Mouse (Mus musculus): ENCODE results near the gene Panx2. TPM values are rescaled to one million over a fixed set of nuclear protein-coding genes. Genes with fewer than 3 reads are reported as not detected.

Panx2 gene
- not detected in 4 replicates for total RNA-seq (2023)

DNA sequence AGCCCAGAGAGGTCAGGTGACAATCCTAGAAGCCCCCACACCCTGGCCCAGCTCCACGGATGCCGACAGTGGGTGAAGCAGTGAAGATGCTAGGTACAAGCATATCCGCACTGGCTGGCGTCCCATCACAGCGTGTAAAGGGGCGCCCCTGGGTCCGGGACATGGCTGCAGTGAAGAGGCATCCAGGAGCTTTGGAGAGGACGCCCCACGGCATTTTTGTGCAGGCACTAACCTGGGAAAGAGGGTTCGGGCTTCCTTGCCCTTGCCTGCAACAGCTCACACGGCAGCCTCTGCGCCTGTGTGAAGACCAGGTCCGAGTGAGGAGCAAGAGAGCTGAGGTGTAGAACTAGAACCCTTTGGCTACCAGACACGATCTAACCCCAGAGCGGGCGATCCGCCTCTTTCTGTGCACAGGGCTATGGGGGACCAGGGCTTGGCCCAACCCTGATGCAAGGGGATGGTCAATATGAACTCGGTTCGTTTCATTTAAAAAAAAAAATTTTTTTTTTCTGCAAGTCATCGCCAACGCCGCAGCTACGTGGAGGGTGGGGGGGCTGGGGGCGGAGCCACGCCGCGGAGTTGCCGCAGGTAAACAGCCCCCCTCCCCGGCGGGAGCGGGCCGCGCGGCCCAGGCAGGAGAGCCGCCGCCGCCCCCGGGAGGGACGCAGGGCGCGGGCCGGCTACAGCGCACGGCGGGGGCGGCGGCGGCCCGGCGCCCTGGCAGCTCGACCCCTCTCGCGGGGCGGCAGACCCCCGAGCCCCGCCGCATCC, at the start of gene Panx2:
Panx2 (plus strand) TSS at position 574 of the 771 bp plus-strand sequence.

DNA sequence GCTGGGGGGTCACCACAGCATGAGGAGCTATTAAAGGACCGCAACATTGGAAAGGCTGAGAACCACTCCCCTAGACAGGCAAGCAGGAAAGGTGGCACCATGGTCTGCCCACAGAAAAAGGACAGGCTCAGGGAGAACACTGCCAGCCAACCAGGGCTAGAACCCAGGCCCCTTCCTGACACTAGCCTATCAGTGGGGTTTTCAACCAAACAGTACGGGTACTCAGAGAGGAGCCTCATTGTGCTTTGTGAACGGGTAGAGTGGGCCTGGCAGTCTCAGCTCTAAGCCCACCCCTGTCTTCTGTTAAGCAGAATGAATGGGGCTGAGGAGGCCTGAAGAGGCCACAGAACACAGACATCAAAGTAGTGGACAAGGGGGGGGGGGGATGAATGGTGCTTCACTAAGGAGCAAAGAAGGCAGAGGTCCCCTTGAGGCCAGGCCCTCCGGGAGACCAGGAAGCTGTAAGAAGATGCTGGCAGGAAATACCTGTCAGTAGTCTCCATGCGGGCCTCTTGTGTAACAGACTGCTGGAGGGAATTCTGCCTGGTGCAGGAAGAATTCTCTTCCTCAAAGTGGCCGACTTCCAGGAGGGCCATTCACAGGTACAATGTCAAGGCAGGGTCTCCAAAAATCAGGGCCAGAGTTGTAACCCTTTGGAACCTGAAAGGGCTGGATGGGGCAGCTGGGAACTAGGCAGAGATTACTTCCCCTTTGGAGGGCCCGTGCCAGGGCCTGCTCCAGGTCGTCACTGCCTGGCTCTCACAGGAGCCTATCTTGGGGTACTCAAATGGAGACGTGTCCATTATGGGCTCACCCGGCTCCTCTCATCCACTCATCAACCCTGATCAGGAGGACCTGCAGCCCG, 15.3 kb downstream of the Panx2 start, which contains the start of gene Trabd:
Trabd (plus strand) TSS at position 512 of the 865 bp plus-strand sequence.

DNA sequence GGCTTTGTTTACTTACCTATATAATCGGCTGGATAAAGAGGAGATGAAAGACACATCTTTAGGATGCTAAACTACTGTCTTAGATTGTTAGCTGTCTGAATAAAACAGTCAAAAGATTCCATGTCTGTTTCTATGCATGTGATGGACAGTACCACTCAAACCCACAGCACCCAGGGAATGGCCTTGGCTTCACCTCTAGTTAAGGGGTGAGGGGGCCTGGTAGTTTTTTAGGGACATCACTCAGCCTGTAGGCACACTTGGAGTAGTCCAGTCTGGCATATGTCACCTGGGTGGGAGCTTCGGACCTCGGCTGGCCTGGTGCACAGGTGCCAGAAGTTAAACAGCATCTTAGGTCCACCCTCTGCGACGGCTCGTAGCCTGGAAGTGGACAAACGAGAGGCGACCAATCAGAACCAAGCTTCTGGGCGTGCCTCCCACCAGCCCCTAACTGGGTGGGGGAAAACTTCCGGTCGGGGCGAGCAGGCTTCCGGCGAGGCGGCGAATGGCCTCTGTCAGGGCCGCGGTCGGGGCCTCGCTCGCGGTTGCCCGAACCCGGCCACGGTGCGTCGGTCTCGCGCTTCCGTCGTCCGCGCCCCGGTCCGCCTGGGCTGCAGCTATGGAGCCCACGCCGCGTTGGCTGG, 29.2 kb downstream of the Panx2 start, which contains the start of gene Selenoo:
Selenoo (plus strand) TSS at position 478 of the 641 bp plus-strand sequence.

DNA sequence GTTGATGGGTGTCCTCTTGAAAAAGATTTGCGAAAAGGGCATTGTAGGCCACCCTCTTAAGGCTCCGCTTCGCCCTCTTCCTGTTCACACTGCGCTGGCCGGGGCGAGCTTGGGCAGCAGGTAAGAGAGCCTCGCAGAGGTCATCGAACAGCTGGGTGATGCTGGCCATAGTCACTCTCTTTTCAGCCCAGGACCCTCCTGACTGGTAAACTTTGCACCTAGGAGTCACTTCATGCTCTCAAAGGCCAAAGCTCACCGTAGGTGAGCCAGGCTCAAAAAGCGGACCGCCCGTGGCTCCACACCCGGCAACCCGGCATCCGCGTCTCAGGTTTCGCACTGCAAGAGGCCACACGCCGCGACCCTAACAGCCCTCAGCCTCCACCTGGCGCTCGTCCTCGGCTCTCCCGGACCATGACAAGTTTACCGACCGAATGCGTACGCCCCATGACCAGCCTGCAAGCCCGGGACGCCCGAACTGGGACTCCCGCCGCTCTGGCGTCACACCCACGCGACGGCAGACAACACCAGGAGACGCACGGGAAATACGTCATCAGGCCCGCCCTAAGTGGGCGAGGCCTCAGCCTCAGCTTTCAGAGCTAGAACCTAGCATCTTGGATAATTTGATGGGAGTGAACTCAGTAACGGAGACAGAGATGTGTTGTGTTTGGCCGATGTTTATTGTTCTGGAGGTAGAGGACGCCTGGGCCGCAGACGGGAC, 63.3 kb downstream of the Panx2 start, which contains the start of gene Tubgcp6:
Tubgcp6 (minus strand) TSS at position 464 of the 718 bp plus-strand sequence.

Other genes with a start within 250 kb of the Panx2 start
- 17.9 to 20.3 TPM (median 19.7 TPM) in 4 replicates for gene Alg12, start 240.4 kb upstream of the Panx2 start, total RNA-seq (2023)
- 29.7 to 34.6 TPM (median 32.8 TPM) in 4 replicates for gene Creld2, start 240.1 kb upstream of the Panx2 start, total RNA-seq (2023)
- 132 to 156 TPM (median 147 TPM) in 4 replicates for gene Pim3, start 197.5 kb upstream of the Panx2 start, total RNA-seq (2023)
- gene Ttll8, start 105.3 kb upstream of the Panx2 start, total RNA-seq (2023): not detected in 4 replicates
- gene Mlc1, start 80.7 kb upstream of the Panx2 start, total RNA-seq (2023): not detected in 4 replicates
- not detected in 4 replicates for gene Mov10l1, start 76.8 kb upstream of the Panx2 start, total RNA-seq (2023)
- 50.2 to 57.3 TPM (median 52.9 TPM) in 4 replicates for gene Trabd, start 15.4 kb downstream of the Panx2 start, total RNA-seq (2023)
- 23.2 to 26.5 TPM (median 23.9 TPM) in 4 replicates for gene Selenoo, start 29.4 kb downstream of the Panx2 start, total RNA-seq (2023)
- gene Tubgcp6, start 63.4 kb downstream of the Panx2 start, total RNA-seq (2023): 55.4 to 58.7 TPM (median 55.8 TPM) in 4 replicates
- 83.7 to 94.1 TPM (median 89.5 TPM) in 4 replicates for gene Hdac10, start 69.0 kb downstream of the Panx2 start, total RNA-seq (2023)
- 14.5 to 18.8 TPM (median 16.9 TPM) in 4 replicates for gene Mapk12, start 81.0 kb downstream of the Panx2 start, total RNA-seq (2023)
- gene Mapk11, start 89.9 kb downstream of the Panx2 start, total RNA-seq (2023): 73.3 to 78.7 TPM (median 77.4 TPM) in 4 replicates
- 9.1 to 12.3 TPM (median 11.3 TPM) in 4 replicates for gene Plxnb2, start 121.1 kb downstream of the Panx2 start, total RNA-seq (2023)
- gene Dennd6b, start 136.8 kb downstream of the Panx2 start, total RNA-seq (2023): 29.9 to 37.7 TPM (median 32.6 TPM) in 4 replicates
- 53.3 to 62.4 TPM (median 58.4 TPM) in 4 replicates for gene Ppp6r2, start 151.8 kb downstream of the Panx2 start, total RNA-seq (2023)

Data from B cell, adult 62 days (primary cell).